Mouse (Mus musculus): Measurements from ENCODE around the gene 4930452B06Rik. TPM values are rescaled to one million over a fixed set of nuclear protein-coding genes. Genes with fewer than 3 reads are reported as not detected.

Gene 4930452B06Rik
- total RNA-seq (2014; rRNA removed) (0.40 and 1.8 TPM in 2 replicates), polyA plus RNA-seq (2012; rRNA removed) (0.16 and 0.77 TPM in 2 replicates)

DNA sequence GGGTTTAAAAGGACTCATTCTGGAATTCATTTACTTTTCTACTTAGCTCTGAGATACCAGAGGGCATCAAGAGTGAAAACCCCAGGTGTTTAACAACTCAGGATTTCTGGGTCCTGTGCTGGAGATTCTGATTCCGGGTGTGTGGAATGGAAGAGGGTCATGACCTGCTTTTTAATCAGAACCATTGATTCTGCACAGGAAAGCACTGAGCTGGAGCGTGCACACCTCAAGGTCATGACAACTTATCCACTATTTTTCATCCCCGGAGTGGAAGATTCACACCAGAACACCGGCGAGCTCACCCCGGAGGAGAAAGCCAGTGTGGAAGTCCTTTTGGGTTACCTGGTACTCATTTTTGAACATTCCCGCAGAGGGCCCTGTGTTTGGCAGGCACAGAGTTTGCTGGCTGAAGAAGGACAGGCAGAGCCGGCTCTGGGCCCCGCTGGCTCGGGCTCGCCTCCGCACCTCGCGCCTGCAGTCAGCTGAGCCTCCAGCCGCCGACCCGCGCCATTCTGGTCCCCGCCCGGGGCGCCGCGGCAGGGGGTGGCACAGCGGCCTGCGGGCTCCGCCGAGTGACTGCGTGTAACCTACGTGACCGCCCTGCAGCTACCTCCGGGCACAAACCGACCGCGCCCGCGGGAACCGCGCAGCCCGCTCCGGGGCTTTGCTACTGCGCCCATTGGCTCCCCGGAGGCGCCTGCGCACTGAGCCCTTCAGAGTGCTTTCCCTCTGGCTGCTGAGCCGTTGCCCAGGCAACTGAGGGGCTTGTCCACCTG lies at the start of gene 4930452B06Rik:
TSS of gene 4930452B06Rik (minus strand) at position 605 of the 776 bp plus-strand sequence.
- H3K4me1 ChIP-seq (ENCODE audit: control insufficient read depth, insufficient read depth, low read length): no peaks in the 10 kb centered on the region
- peak within 1 kb of the TSS; percentile 66 for H3K9ac ChIP-seq (ENCODE audit: low read depth, low read length)
- H3K36me3 ChIP-seq (ENCODE audit: control insufficient read depth, insufficient read depth, low read length): no peaks in the 10 kb centered on the region
- under 1% methylated on average over 45 of the region's 45 CpGs for WGBS
- DNase-seq (ENCODE audit: extremely low read depth, low read depth, low spot score): peak; percentile 17
- H3K27me3 ChIP-seq (ENCODE audit: control insufficient read depth, insufficient read depth, low read length): no peaks in the 10 kb centered on the region
- peak within 1 kb of the TSS; percentile 33 for H3K27ac ChIP-seq (replicated peaks; ENCODE audit: insufficient read depth, low read depth, low read length)
- H3K4me3 ChIP-seq (ENCODE audit: insufficient read depth, low read depth, low read length): peak within 1 kb of the TSS; percentile 59
- H3K79me2 ChIP-seq (ENCODE audit: control insufficient read depth, insufficient read depth, low read length): no peaks in the 10 kb centered on the region
- TF ChIP-seq CTCF (IDR thresholded peaks at IDR 0.05; ENCODE audit: low read depth, low read length): no peak
- TF ChIP-seq POLR2A (IDR thresholded peaks at IDR 0.05; ENCODE audit: extremely low read depth, insufficient read depth, low read length): no peak

GRCm38 (mm10) chr14:8712674-8713073 lies 46.6 kb upstream of the 4930452B06Rik start:
- no peak overlapping the region for H3K4me3 ChIP-seq (ENCODE audit: insufficient read depth, low read depth, low read length)
- H3K4me1 ChIP-seq (ENCODE audit: control insufficient read depth, insufficient read depth, low read length): no peaks in the 10 kb centered on the region
- no peaks in the 10 kb centered on the region for H3K79me2 ChIP-seq (ENCODE audit: control insufficient read depth, insufficient read depth, low read length)
- no peak for DNase-seq (ENCODE audit: extremely low read depth, low read depth, low spot score)
- H3K27ac ChIP-seq (replicated peaks; ENCODE audit: insufficient read depth, low read depth, low read length): no peak overlapping the region
- H3K36me3 ChIP-seq (ENCODE audit: control insufficient read depth, insufficient read depth, low read length): no peaks in the 10 kb centered on the region
- WGBS: 84% methylated on average over 4 of the region's 4 CpGs
- TF ChIP-seq CTCF (IDR thresholded peaks at IDR 0.05; ENCODE audit: low read depth, low read length) (no peak), POLR2A (IDR thresholded peaks at IDR 0.05; ENCODE audit: extremely low read depth, insufficient read depth, low read length) (no peak)
- H3K27me3 ChIP-seq (ENCODE audit: control insufficient read depth, insufficient read depth, low read length): no peaks in the 10 kb centered on the region
- H3K9ac ChIP-seq (ENCODE audit: low read depth, low read length): no peak overlapping the region

DNA sequence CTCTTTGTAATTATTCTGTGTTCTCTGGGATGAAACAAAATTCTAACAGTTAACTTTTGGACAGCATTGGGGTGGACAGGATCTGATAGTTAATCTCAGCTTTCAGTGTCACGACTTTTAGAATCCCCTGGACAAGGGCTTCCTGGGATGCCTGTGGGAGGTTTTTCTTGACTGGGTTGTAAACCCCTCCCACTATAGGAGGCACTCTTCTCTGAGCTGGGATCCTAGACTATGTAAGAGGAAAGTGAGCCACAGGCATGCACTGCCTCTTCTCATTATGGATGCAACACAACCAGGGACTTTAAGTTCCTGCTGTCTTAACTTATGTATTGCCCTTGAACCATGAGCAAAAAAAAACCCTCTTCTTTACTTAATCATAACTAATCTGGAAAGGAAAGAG lies 23.4 kb upstream of the 4930452B06Rik start:
- Histone ChIP-seq H3K79me2 (ENCODE audit: control insufficient read depth, insufficient read depth, low read length) (no peaks in the 10 kb centered on the region), H3K36me3 (ENCODE audit: control insufficient read depth, insufficient read depth, low read length) (no peaks in the 10 kb centered on the region), H3K27me3 (ENCODE audit: control insufficient read depth, insufficient read depth, low read length) (no peaks in the 10 kb centered on the region), H3K4me1 (ENCODE audit: control insufficient read depth, insufficient read depth, low read length) (no peaks in the 10 kb centered on the region), H3K27ac (replicated peaks; ENCODE audit: insufficient read depth, low read depth, low read length) (no peak overlapping the region), H3K9ac (ENCODE audit: low read depth, low read length) (no peak overlapping the region), H3K4me3 (ENCODE audit: insufficient read depth, low read depth, low read length) (no peak overlapping the region)
- WGBS: 40% methylated on average over 1 of the region's 1 CpGs
- DNase-seq (ENCODE audit: extremely low read depth, low read depth, low spot score): no peak
- TF ChIP-seq POLR2A (IDR thresholded peaks at IDR 0.05; ENCODE audit: extremely low read depth, insufficient read depth, low read length) (no peak), CTCF (IDR thresholded peaks at IDR 0.05; ENCODE audit: low read depth, low read length) (no peak)

- 93% methylated on average over 1 of the region's 1 CpGs for WGBS
- Histone ChIP-seq H3K36me3 (ENCODE audit: control insufficient read depth, insufficient read depth, low read length) (no peaks in the 10 kb centered on the region), H3K9ac (ENCODE audit: low read depth, low read length) (no peak overlapping the region)
These were observed 22.4 kb upstream of the 4930452B06Rik start for GRCm38 (mm10) chr14:8688462-8688861.

DNA sequence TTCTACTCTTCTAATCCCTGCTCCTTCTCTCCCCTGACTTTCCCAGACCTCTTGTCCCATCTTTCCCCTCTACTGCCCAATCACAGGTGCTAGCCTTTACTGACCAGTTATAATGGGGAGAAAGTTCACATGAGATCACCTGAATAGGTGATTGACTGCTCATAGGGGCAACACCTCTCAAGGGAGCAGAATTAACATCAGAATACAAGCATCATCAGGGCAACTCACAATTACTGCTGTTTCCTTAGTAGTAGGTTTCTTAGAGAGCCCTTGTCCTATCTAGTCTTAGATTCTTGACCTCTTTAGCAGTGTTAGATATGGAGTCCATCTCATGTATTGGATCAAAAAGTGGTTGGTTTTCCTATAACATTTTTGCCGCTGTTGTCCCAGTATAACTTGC lies 20.1 kb upstream of the 4930452B06Rik start:
- no peak overlapping the region for H3K27ac ChIP-seq (replicated peaks; ENCODE audit: insufficient read depth, low read depth, low read length)
- H3K4me1 ChIP-seq (ENCODE audit: control insufficient read depth, insufficient read depth, low read length): no peaks in the 10 kb centered on the region
- TF ChIP-seq POLR2A (IDR thresholded peaks at IDR 0.05; ENCODE audit: extremely low read depth, insufficient read depth, low read length): no peak
- no peak for TF ChIP-seq CTCF (IDR thresholded peaks at IDR 0.05; ENCODE audit: low read depth, low read length)
- no peaks in the 10 kb centered on the region for H3K36me3 ChIP-seq (ENCODE audit: control insufficient read depth, insufficient read depth, low read length)
- H3K79me2 ChIP-seq (ENCODE audit: control insufficient read depth, insufficient read depth, low read length): no peaks in the 10 kb centered on the region
- H3K4me3 ChIP-seq (ENCODE audit: insufficient read depth, low read depth, low read length): no peak overlapping the region
- DNase-seq (ENCODE audit: extremely low read depth, low read depth, low spot score): no peak
- 92% methylated on average over 1 of the region's 1 CpGs for WGBS
- no peak overlapping the region for H3K9ac ChIP-seq (ENCODE audit: low read depth, low read length)
- H3K27me3 ChIP-seq (ENCODE audit: control insufficient read depth, insufficient read depth, low read length): no peaks in the 10 kb centered on the region

More at GRCm38 (mm10) chr14:8688462-8688861, 22.4 kb upstream of the 4930452B06Rik start:
- no peak overlapping the region for H3K27ac ChIP-seq (replicated peaks; ENCODE audit: insufficient read depth, low read depth, low read length)
- H3K4me1 ChIP-seq (ENCODE audit: control insufficient read depth, insufficient read depth, low read length): no peaks in the 10 kb centered on the region
- no peaks in the 10 kb centered on the region for H3K79me2 ChIP-seq (ENCODE audit: control insufficient read depth, insufficient read depth, low read length)
- H3K27me3 ChIP-seq (ENCODE audit: control insufficient read depth, insufficient read depth, low read length): no peaks in the 10 kb centered on the region
- H3K4me3 ChIP-seq (ENCODE audit: insufficient read depth, low read depth, low read length): no peak overlapping the region
- no peak for DNase-seq (ENCODE audit: extremely low read depth, low read depth, low spot score)
- TF ChIP-seq POLR2A (IDR thresholded peaks at IDR 0.05; ENCODE audit: extremely low read depth, insufficient read depth, low read length) (no peak), CTCF (IDR thresholded peaks at IDR 0.05; ENCODE audit: low read depth, low read length) (no peak)

GRCm38 (mm10) chr14:8679896-8680295 lies 13.9 kb upstream of the 4930452B06Rik start:
- WGBS: 92% methylated on average over 4 of the region's 4 CpGs

More at GRCm38 (mm10) chr14:8679896-8680295, 13.9 kb upstream of the 4930452B06Rik start:
- Histone ChIP-seq H3K79me2 (ENCODE audit: control insufficient read depth, insufficient read depth, low read length) (no peaks in the 10 kb centered on the region), H3K9ac (ENCODE audit: low read depth, low read length) (no peak overlapping the region), H3K4me1 (ENCODE audit: control insufficient read depth, insufficient read depth, low read length) (no peaks in the 10 kb centered on the region), H3K27me3 (ENCODE audit: control insufficient read depth, insufficient read depth, low read length) (no peaks in the 10 kb centered on the region), H3K36me3 (ENCODE audit: control insufficient read depth, insufficient read depth, low read length) (no peaks in the 10 kb centered on the region), H3K4me3 (ENCODE audit: insufficient read depth, low read depth, low read length) (no peak overlapping the region), H3K27ac (replicated peaks; ENCODE audit: insufficient read depth, low read depth, low read length) (no peak overlapping the region)
- no peak for DNase-seq (ENCODE audit: extremely low read depth, low read depth, low spot score)
- no peak for TF ChIP-seq POLR2A (IDR thresholded peaks at IDR 0.05; ENCODE audit: extremely low read depth, insufficient read depth, low read length)
- no peak for TF ChIP-seq CTCF (IDR thresholded peaks at IDR 0.05; ENCODE audit: low read depth, low read length)
